Mouse (Mus musculus): Measurements from ENCODE around the gene Bsn. TPM values are rescaled to one million over a fixed set of nuclear protein-coding genes. Genes with fewer than 3 reads are reported as not detected.

Bsn gene
- polyA plus RNA-seq, 1 experiment from 2014 or later: 2.9 TPM

GRCm38 (mm10) chr9:108082988-108083431, 107.2 kb downstream of the Bsn start, which contains the start of gene Rnf123:
TSS of gene Rnf123 (minus strand) at chr9:108083346.
- Histone ChIP-seq H3K27ac (ENCODE audit: low read length) (no peak within 1 kb of the TSS), H3K4me1 (ENCODE audit: control insufficient read depth, insufficient read depth, low read length) (peaks cover 22% of the 10 kb centered on the region), H3K27me3 (ENCODE audit: control insufficient read depth, insufficient read depth, low read length) (peaks cover 21% of the 10 kb centered on the region), H3K4me2 (ENCODE audit: low read depth, low read length) (peak within 1 kb of the TSS; percentile 43), H3K9me3 (replicated peaks; ENCODE audit: control insufficient read depth, low read length) (no peaks in the 10 kb centered on the region), H3K4me3 (replicated peaks; ENCODE audit: low read length) (peak within 1 kb of the TSS; percentile 28), H3K9ac (ENCODE audit: low read length) (peak within 1 kb of the TSS; percentile 48), H3K36me3 (ENCODE audit: control insufficient read depth, insufficient read depth, low read length) (peaks cover 14% of the 10 kb centered on the region)
- no peak for ATAC-seq (ENCODE audit: insufficient read depth, low FRiP score)
- 31% methylated on average over 12 of the region's 12 CpGs for WGBS

- ATAC-seq (ENCODE audit: insufficient read depth, low FRiP score): no peak
Measured at GRCm38 (mm10) chr9:108082549-108082948, 107.6 kb downstream of the Bsn start.

GRCm38 (mm10) chr9:108080168-108080567, 110.0 kb downstream of the Bsn start, which contains the start of gene Mst1:
TSS of gene Mst1 (plus strand) at chr9:108080436.
- Histone ChIP-seq H3K36me3 (ENCODE audit: control insufficient read depth, insufficient read depth, low read length) (no peaks in the 10 kb centered on the region), H3K4me2 (ENCODE audit: low read depth, low read length) (peak within 1 kb of the TSS; percentile 95), H3K9ac (ENCODE audit: low read length) (peak within 1 kb of the TSS; percentile 97), H3K27ac (ENCODE audit: low read length) (peak within 1 kb of the TSS; percentile 92), H3K4me1 (ENCODE audit: control insufficient read depth, insufficient read depth, low read length) (peaks cover 24% of the 10 kb centered on the region), H3K4me3 (replicated peaks; ENCODE audit: low read length) (peak within 1 kb of the TSS; percentile 95), H3K27me3 (ENCODE audit: control insufficient read depth, insufficient read depth, low read length) (peaks cover 21% of the 10 kb centered on the region), H3K9me3 (replicated peaks; ENCODE audit: control insufficient read depth, low read length) (no peaks in the 10 kb centered on the region)
- WGBS: 66% methylated on average over 5 of the region's 5 CpGs
- peak; percentile 43; the same call in 1 of the 2 replicates for ATAC-seq (ENCODE audit: insufficient read depth, low FRiP score)

More at GRCm38 (mm10) chr9:108082549-108082948, 107.6 kb downstream of the Bsn start:
- peak overlapping the region; percentile 43 for H3K4me2 ChIP-seq (ENCODE audit: low read depth, low read length)
- H3K4me1 ChIP-seq (ENCODE audit: control insufficient read depth, insufficient read depth, low read length): peaks cover 24% of the 10 kb centered on the region
- peaks cover 21% of the 10 kb centered on the region for H3K27me3 ChIP-seq (ENCODE audit: control insufficient read depth, insufficient read depth, low read length)
- WGBS: 7% methylated on average over 19 of the region's 19 CpGs
- no peak overlapping the region for H3K27ac ChIP-seq (ENCODE audit: low read length)
- H3K9ac ChIP-seq (ENCODE audit: low read length): peak overlapping the region; percentile 48
- H3K4me3 ChIP-seq (replicated peaks; ENCODE audit: low read length): peak overlapping the region; percentile 28
- H3K36me3 ChIP-seq (ENCODE audit: control insufficient read depth, insufficient read depth, low read length): peaks cover 10% of the 10 kb centered on the region
- H3K9me3 ChIP-seq (replicated peaks; ENCODE audit: control insufficient read depth, low read length): no peaks in the 10 kb centered on the region

GRCm38 (mm10) chr9:108073141-108073930, 116.8 kb downstream of the Bsn start:
- H3K4me3 ChIP-seq (replicated peaks; ENCODE audit: low read length): no peak overlapping the region
- no peaks in the 10 kb centered on the region for H3K9me3 ChIP-seq (replicated peaks; ENCODE audit: control insufficient read depth, low read length)
- H3K4me2 ChIP-seq (ENCODE audit: low read depth, low read length): no peak overlapping the region
- ATAC-seq (ENCODE audit: insufficient read depth, low FRiP score): no peak
- no peak overlapping the region for H3K27ac ChIP-seq (ENCODE audit: low read length)
- H3K9ac ChIP-seq (ENCODE audit: low read length): no peak overlapping the region
- H3K27me3 ChIP-seq (ENCODE audit: control insufficient read depth, insufficient read depth, low read length): no peaks in the 10 kb centered on the region
- peaks cover 13% of the 10 kb centered on the region for H3K36me3 ChIP-seq (ENCODE audit: control insufficient read depth, insufficient read depth, low read length)
- 68% methylated on average over 7 of the region's 7 CpGs for WGBS
- H3K4me1 ChIP-seq (ENCODE audit: control insufficient read depth, insufficient read depth, low read length): peaks cover 9% of the 10 kb centered on the region; the same call in 1 of the 2 replicates

- no peaks in the 10 kb centered on the region for H3K9me3 ChIP-seq (replicated peaks; ENCODE audit: control insufficient read depth, low read length)
- H3K27me3 ChIP-seq (ENCODE audit: control insufficient read depth, insufficient read depth, low read length): no peaks in the 10 kb centered on the region
- no peak for ATAC-seq (ENCODE audit: insufficient read depth, low FRiP score)
- H3K4me2 ChIP-seq (ENCODE audit: low read depth, low read length): no peak overlapping the region
- H3K36me3 ChIP-seq (ENCODE audit: control insufficient read depth, insufficient read depth, low read length): peaks cover 13% of the 10 kb centered on the region
- 51% methylated on average over 9 of the region's 9 CpGs for WGBS
- peak overlapping the region; percentile 64 for H3K27ac ChIP-seq (ENCODE audit: low read length)
- 0 out of 2 replicates have a peak overlapping the region, but pooled peaks have one; percentile 9 for H3K9ac ChIP-seq (ENCODE audit: low read length)
- no peak overlapping the region for H3K4me3 ChIP-seq (replicated peaks; ENCODE audit: low read length)
- 0 out of 2 replicates have a peak, but pooled peaks cover 4% of the 10 kb centered on the region for H3K4me1 ChIP-seq (ENCODE audit: control insufficient read depth, insufficient read depth, low read length)
Measured at GRCm38 (mm10) chr9:108072481-108072924, 117.7 kb downstream of the Bsn start.

GRCm38 (mm10) chr9:108071801-108072200, 118.4 kb downstream of the Bsn start:
- no peak overlapping the region for H3K4me2 ChIP-seq (ENCODE audit: low read depth, low read length)
- H3K9me3 ChIP-seq (replicated peaks; ENCODE audit: control insufficient read depth, low read length): no peaks in the 10 kb centered on the region
- 0 out of 2 replicates have a peak overlapping the region, but pooled peaks have one; percentile 9 for H3K9ac ChIP-seq (ENCODE audit: low read length)
- ATAC-seq (ENCODE audit: insufficient read depth, low FRiP score): peak; percentile 31; the same call in 1 of the 2 replicates
- H3K36me3 ChIP-seq (ENCODE audit: control insufficient read depth, insufficient read depth, low read length): peaks cover 13% of the 10 kb centered on the region
- 71% methylated on average over 4 of the region's 4 CpGs for WGBS
- no peaks in the 10 kb centered on the region for H3K27me3 ChIP-seq (ENCODE audit: control insufficient read depth, insufficient read depth, low read length)
- H3K27ac ChIP-seq (ENCODE audit: low read length): peak overlapping the region; percentile 64; the same call in 1 of the 2 replicates
- H3K4me1 ChIP-seq (ENCODE audit: control insufficient read depth, insufficient read depth, low read length): 0 out of 2 replicates have a peak, but pooled peaks cover 4% of the 10 kb centered on the region
- no peak overlapping the region for H3K4me3 ChIP-seq (replicated peaks; ENCODE audit: low read length)

GRCm38 (mm10) chr9:108069529-108069928, 120.7 kb downstream of the Bsn start:
- WGBS: 86% methylated on average over 7 of the region's 7 CpGs
- no peaks in the 10 kb centered on the region for H3K9me3 ChIP-seq (replicated peaks; ENCODE audit: control insufficient read depth, low read length)
- H3K4me3 ChIP-seq (replicated peaks; ENCODE audit: low read length): no peak overlapping the region
- H3K27me3 ChIP-seq (ENCODE audit: control insufficient read depth, insufficient read depth, low read length): no peaks in the 10 kb centered on the region
- H3K4me1 ChIP-seq (ENCODE audit: control insufficient read depth, insufficient read depth, low read length): 0 out of 2 replicates have a peak, but pooled peaks cover 4% of the 10 kb centered on the region
- peaks cover 13% of the 10 kb centered on the region for H3K36me3 ChIP-seq (ENCODE audit: control insufficient read depth, insufficient read depth, low read length)
- no peak overlapping the region for H3K9ac ChIP-seq (ENCODE audit: low read length)
- H3K4me2 ChIP-seq (ENCODE audit: low read depth, low read length): no peak overlapping the region
- no peak for ATAC-seq (ENCODE audit: insufficient read depth, low FRiP score)
- H3K27ac ChIP-seq (ENCODE audit: low read length): no peak overlapping the region

GRCm38 (mm10) chr9:108069007-108069406, 121.2 kb downstream of the Bsn start:
- Histone ChIP-seq H3K9ac (ENCODE audit: low read length) (no peak overlapping the region), H3K4me1 (ENCODE audit: control insufficient read depth, insufficient read depth, low read length) (0 out of 2 replicates have a peak, but pooled peaks cover 4% of the 10 kb centered on the region), H3K9me3 (replicated peaks; ENCODE audit: control insufficient read depth, low read length) (no peaks in the 10 kb centered on the region), H3K4me2 (ENCODE audit: low read depth, low read length) (no peak overlapping the region), H3K36me3 (ENCODE audit: control insufficient read depth, insufficient read depth, low read length) (peaks cover 13% of the 10 kb centered on the region), H3K27me3 (ENCODE audit: control insufficient read depth, insufficient read depth, low read length) (no peaks in the 10 kb centered on the region), H3K4me3 (replicated peaks; ENCODE audit: low read length) (no peak overlapping the region), H3K27ac (ENCODE audit: low read length) (no peak overlapping the region)
- no peak for ATAC-seq (ENCODE audit: insufficient read depth, low FRiP score)
- WGBS: 90% methylated on average over 9 of the region's 9 CpGs

GRCm38 (mm10) chr9:108067900-108068299, 122.3 kb downstream of the Bsn start:
- no peaks in the 10 kb centered on the region for H3K9me3 ChIP-seq (replicated peaks; ENCODE audit: control insufficient read depth, low read length)
- no peaks in the 10 kb centered on the region for H3K27me3 ChIP-seq (ENCODE audit: control insufficient read depth, insufficient read depth, low read length)
- no peak overlapping the region for H3K9ac ChIP-seq (ENCODE audit: low read length)
- no peak overlapping the region for H3K27ac ChIP-seq (ENCODE audit: low read length)
- no peaks in the 10 kb centered on the region for H3K4me1 ChIP-seq (ENCODE audit: control insufficient read depth, insufficient read depth, low read length)
- H3K36me3 ChIP-seq (ENCODE audit: control insufficient read depth, insufficient read depth, low read length): peaks cover 13% of the 10 kb centered on the region
- no peak overlapping the region for H3K4me3 ChIP-seq (replicated peaks; ENCODE audit: low read length)
- 22% methylated on average over 8 of the region's 8 CpGs for WGBS
- peak; percentile 32; the same call in 1 of the 2 replicates for ATAC-seq (ENCODE audit: insufficient read depth, low FRiP score)
- no peak overlapping the region for H3K4me2 ChIP-seq (ENCODE audit: low read depth, low read length)

All from stomach, embryonic 16.5 days (tissue).